Mouse (Mus musculus) hindbrain, postnatal 0 days (tissue): ENCODE results near the gene Med20. TPM values are rescaled to one million over a fixed set of nuclear protein-coding genes. Genes with fewer than 3 reads are reported as not detected.

Source experiments
- ATAC-seq: fragments of 200-750 bp; cut with Nextera tagmentation; 2 replicates; pipeline ENCODE4 v1.8.0; 2017; ENCODE audit warnings: mild to moderate bottlenecking, moderate TSS enrichment, moderate library complexity
- DNase-seq: peaks from one replicate; pipeline ENCODE4 v3.0.0-alpha.2; 2015; ENCODE audit warnings: low spot score
- H3K27ac ChIP-seq: fragments of 300-500 bp; sonication (generic); 2 replicates; pipeline ENCODE4 v1.5.1; 2014; ENCODE audit warnings: mild to moderate bottlenecking
- H3K27me3 ChIP-seq: fragments of 300-500 bp; sonication (generic); 2 replicates; pipeline ENCODE4 v1.6.1; 2014; ENCODE audit warnings: low read length, mixed read lengths; ENCODE audit not compliant: insufficient read depth
- H3K36me3 ChIP-seq: fragments of 300-500 bp; sonication (generic); 2 replicates; pipeline ENCODE4 v1.6.1; 2014; ENCODE audit warnings: low read length, mixed read lengths; ENCODE audit not compliant: insufficient read depth
- H3K4me1 ChIP-seq: fragments of 300-500 bp; sonication (generic); 2 replicates; pipeline ENCODE4 v1.6.1; 2014; ENCODE audit warnings: antibody characterized with exemption, low read length, mixed read lengths; ENCODE audit not compliant: insufficient read depth
- H3K4me2 ChIP-seq: fragments of 300-500 bp; sonication (generic); 2 replicates; pipeline ENCODE4 v1.6.1; 2014; ENCODE audit warnings: low read depth, mild to moderate bottlenecking, low read length, moderate library complexity, mixed read lengths
- H3K4me3 ChIP-seq: fragments of 300-500 bp; sonication (generic); 2 replicates; pipeline ENCODE4 v1.5.1; 2014; ENCODE audit warnings: low read length
- H3K9ac ChIP-seq: fragments of 300-500 bp; sonication (generic); replicated peaks from 2 replicates; pipeline ENCODE4 v1.6.1; 2014; ENCODE audit warnings: mild to moderate bottlenecking, low read length, moderate library complexity, mixed read lengths
- H3K9me3 ChIP-seq: fragments of 300-500 bp; sonication (generic); 2 replicates; pipeline ENCODE4 v1.6.1; 2016; ENCODE audit warnings: low read length, mixed read lengths
- CTCF ChIP-seq: IDR thresholded peaks from 2 replicates; pipeline ENCODE4 v1.5.1; 2016; ENCODE audit warnings: antibody characterized with exemption, control low read depth, low read depth
- WGBS: fragments of 180-500 bp; shearing (Covaris S2); extraction: QIAGEN DNeasy Blood & Tissue Kit; methylation state at CpG from one replicate; pipeline ENCODE4 v1.1.7; 2014; 5-methylcytosine and 5-hydroxymethylcytosine counted together
- polyA plus RNA-seq: library from polyadenylated mRNA; unstranded; fragments of >200 nt; fragmentation: Nextera tagmentation; extraction: Ambion mirVana; gene quantifications from 2 replicates; pipeline ENCODE4 v1.2.1, GENCODE M21; 2015
- total RNA-seq: library from RNA; depleted of rRNA; stranded (reverse); fragments of >200 nt; gene quantifications from 2 replicates; pipeline ENCODE4 v1.2.3, GENCODE M21; 2014

Gene Med20
- total and polyA plus RNA-seq, 2 experiments from 2014 or later: 27.3 to 27.9 TPM

- H3K27ac ChIP-seq: no peak overlapping the region
- H3K36me3 ChIP-seq: no peaks in the 10 kb centered on the region
- no peaks in the 10 kb centered on the region for H3K9me3 ChIP-seq
- no peaks in the 10 kb centered on the region for H3K4me1 ChIP-seq
- H3K9ac ChIP-seq: no peak overlapping the region
- no peak for TF ChIP-seq CTCF
- H3K4me3 ChIP-seq: no peak overlapping the region
- no peak overlapping the region for H3K4me2 ChIP-seq
- no peaks in the 10 kb centered on the region for H3K27me3 ChIP-seq
- DNase-seq (no peak), ATAC-seq (no peak)
- WGBS: 84% methylated on average over 5 of the region's 5 CpGs
Measured at GRCm38 (mm10) chr17:47655697-47656096, 44.3 kb downstream of the Med20 start.

GRCm38 (mm10) chr17:47657901-47658300 is 46.5 kb downstream of the Med20 start:
- H3K36me3 ChIP-seq: no peaks in the 10 kb centered on the region
- no peak overlapping the region for H3K4me2 ChIP-seq
- no peaks in the 10 kb centered on the region for H3K27me3 ChIP-seq
- WGBS: 86% methylated on average over 4 of the region's 4 CpGs
- H3K4me1 ChIP-seq: no peaks in the 10 kb centered on the region
- no peak overlapping the region for H3K27ac ChIP-seq
- no peak overlapping the region for H3K4me3 ChIP-seq
- no peaks in the 10 kb centered on the region for H3K9me3 ChIP-seq
- DNase-seq: no peak
- ATAC-seq: no peak
- TF ChIP-seq CTCF: no peak
- H3K9ac ChIP-seq: no peak overlapping the region

GRCm38 (mm10) chr17:47658741-47659243 is 47.4 kb downstream of the Med20 start:
- no peak for DNase-seq
- Histone ChIP-seq H3K4me3 (no peak overlapping the region), H3K27me3 (no peaks in the 10 kb centered on the region), H3K4me1 (no peaks in the 10 kb centered on the region), H3K9me3 (no peaks in the 10 kb centered on the region), H3K9ac (no peak overlapping the region), H3K4me2 (no peak overlapping the region), H3K36me3 (no peaks in the 10 kb centered on the region), H3K27ac (no peak overlapping the region)
- no peak for ATAC-seq
- TF ChIP-seq CTCF: no peak
- WGBS: 87% methylated on average over 3 of the region's 3 CpGs

- Histone ChIP-seq H3K9me3 (no peaks in the 10 kb centered on the region), H3K4me3 (no peak overlapping the region), H3K36me3 (no peaks in the 10 kb centered on the region), H3K4me2 (no peak overlapping the region), H3K9ac (no peak overlapping the region), H3K27ac (no peak overlapping the region), H3K4me1 (no peaks in the 10 kb centered on the region), H3K27me3 (no peaks in the 10 kb centered on the region)
- peak; percentile 67; the same call in 1 of the 2 replicates for ATAC-seq
- peak; percentile 5 for DNase-seq
- WGBS: 34% methylated on average over 9 of the region's 9 CpGs
- TF ChIP-seq CTCF: no peak
Measured at GRCm38 (mm10) chr17:47663009-47663713, 51.8 kb downstream of the Med20 start.

GRCm38 (mm10) chr17:47664474-47664873 is 53.1 kb downstream of the Med20 start:
- 78% methylated on average over 7 of the region's 7 CpGs for WGBS
- TF ChIP-seq CTCF: no peak

GRCm38 (mm10) chr17:47669166-47669565 is 57.8 kb downstream of the Med20 start:
- Histone ChIP-seq H3K4me3 (no peak overlapping the region), H3K4me1 (0 out of 2 replicates have a peak, but pooled peaks cover 5% of the 10 kb centered on the region), H3K4me2 (no peak overlapping the region), H3K9ac (no peak overlapping the region), H3K9me3 (no peaks in the 10 kb centered on the region), H3K36me3 (no peaks in the 10 kb centered on the region), H3K27me3 (no peaks in the 10 kb centered on the region), H3K27ac (no peak overlapping the region)
- ATAC-seq: 0 out of 2 replicates have a peak, but pooled peaks have one; percentile 25
- TF ChIP-seq CTCF: no peak
- WGBS: 42% methylated on average over 4 of the region's 4 CpGs
- DNase-seq: peak; percentile 35

More at GRCm38 (mm10) chr17:47664474-47664873, 53.1 kb downstream of the Med20 start:
- Histone ChIP-seq H3K27ac (no peak overlapping the region), H3K9me3 (no peaks in the 10 kb centered on the region), H3K27me3 (no peaks in the 10 kb centered on the region), H3K9ac (no peak overlapping the region), H3K4me3 (no peak overlapping the region), H3K4me1 (no peaks in the 10 kb centered on the region), H3K36me3 (no peaks in the 10 kb centered on the region), H3K4me2 (no peak overlapping the region)
- DNase-seq: no peak
- ATAC-seq: no peak

- 0 out of 2 replicates have a peak, but pooled peaks cover 5% of the 10 kb centered on the region for H3K4me1 ChIP-seq
- peak overlapping the region; percentile 69 for H3K4me2 ChIP-seq
- peak; percentile 39 for ATAC-seq
- H3K9me3 ChIP-seq: no peaks in the 10 kb centered on the region
- no peaks in the 10 kb centered on the region for H3K27me3 ChIP-seq
- no peak overlapping the region for H3K27ac ChIP-seq
- peak overlapping the region; percentile 10 for H3K9ac ChIP-seq
- peak overlapping the region; percentile 26 for H3K4me3 ChIP-seq
- no peak for DNase-seq
- TF ChIP-seq CTCF: no peak
- H3K36me3 ChIP-seq: no peaks in the 10 kb centered on the region
- 22% methylated on average over 14 of the region's 14 CpGs for WGBS
Measured at GRCm38 (mm10) chr17:47671988-47672310, 60.6 kb downstream of the Med20 start.
